Mouse (Mus musculus): ENCODE data around the gene 4930435E12Rik.

4930435E12Rik gene

GRCm38 (mm10) chr16:38769529-38769928 lies 59.0 kb downstream of the 4930435E12Rik start:
- no peak for DNase-seq (ENCODE audit: low spot score)

GRCm38 (mm10) chr16:38768386-38768785 lies 60.2 kb downstream of the 4930435E12Rik start:
- no peak for DNase-seq (ENCODE audit: low spot score)

GRCm38 (mm10) chr16:38767761-38768160 lies 60.8 kb downstream of the 4930435E12Rik start:
- DNase-seq (ENCODE audit: low spot score), result no peak

GRCm38 (mm10) chr16:38766671-38767070 lies 61.9 kb downstream of the 4930435E12Rik start:
- DNase-seq (ENCODE audit: low spot score), result no peak

GRCm38 (mm10) chr16:38763508-38763907 lies 65.0 kb downstream of the 4930435E12Rik start:
- no peak for DNase-seq (ENCODE audit: low spot score)

GRCm38 (mm10) chr16:38762401-38762800 lies 66.1 kb downstream of the 4930435E12Rik start:
- DNase-seq (ENCODE audit: low spot score), result no peak
